ENCODE assay signal across 30 mouse cellular contexts in the genomic region with DNA sequence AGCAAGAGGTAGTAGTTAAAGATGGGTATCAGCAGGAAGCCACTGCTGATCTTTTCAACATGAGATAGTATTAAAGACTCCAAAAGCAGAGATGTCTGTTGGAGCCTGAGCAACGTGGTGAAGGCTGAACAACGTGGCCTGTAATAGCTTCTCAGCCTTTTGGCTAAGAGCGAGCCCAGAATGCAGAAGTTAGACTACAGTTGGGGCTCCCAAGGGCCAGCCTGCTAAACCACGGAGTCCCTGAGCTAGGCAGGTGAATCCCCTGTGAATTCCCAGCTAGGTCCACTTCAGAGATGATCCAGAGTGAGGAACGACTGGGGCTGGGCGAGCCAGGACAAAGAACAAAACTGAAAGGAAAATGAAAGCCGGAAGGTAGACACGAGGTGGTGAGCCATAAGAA. TPM values are rescaled to one million over a fixed set of nuclear protein-coding genes. Genes with fewer than 3 reads are reported as not detected.
DNase-seq lines count a peak whose midpoint lies in the region; ATAC-seq and TF ChIP-seq lines count a peak whose summit lies in the region.
"Had no signal": no experiment of that assay in that cellular context is flagged by ENCODE, and none has a peak within 500 bp of the region (broad histone marks: within the 10 kb centered on the region; RNA-seq: fewer than 3 reads in every experiment).

No protein-coding gene starts in this region.

- peak overlapping the region; percentile 64 for H3K27ac ChIP-seq in intestine, postnatal 0 days (ENCODE audit: low read depth, low read length)
- no peak overlapping the region for H3K27ac ChIP-seq in intestine, embryonic 15.5 days
- H3K27ac ChIP-seq in left cerebral cortex, adult 2 months, result no peak overlapping the region
- H3K27ac ChIP-seq: gastrocnemius, adult 2 months; hindbrain, embryonic 12.5 days; hindbrain, postnatal 0 days; limb, embryonic 13.5 days; stomach, embryonic 15.5 days had no signal

- ATAC-seq in intestine, postnatal 0 days, result peak; percentile 42; the same call in 1 of the 2 replicates
- ATAC-seq in intestine, embryonic 15.5 days, result no peak
- ATAC-seq in G1E (ENCODE audit: extremely low read depth, insufficient number of reproducible peaks, low FRiP score, poor library complexity, severe bottlenecking), result 0 out of 2 replicates have a peak, but pooled peaks have one; percentile 30
- peak; percentile 18 to 53; a peak in 3 of 4 replicates for ATAC-seq in hematopoietic stem cell, adult 5-6 weeks (replicated peaks in 1 of 2; ENCODE audit: insufficient read depth in 1 of 2, low FRiP score in 2 of 2, low TSS enrichment in 1 of 2, low read depth in 1 of 2, poor library complexity in 2 of 2, severe bottlenecking in 2 of 2)
- ATAC-seq: CD4-positive, CD25-positive, alpha-beta regulatory T cell, adult 4 months; forebrain, embryonic 16.5 days; hindbrain, postnatal 0 days; intestine, embryonic 16.5 days; Patski had no signal

- WGBS in intestine, postnatal 0 days, result 73% methylated on average over 8 of the region's 8 CpGs
- WGBS in intestine, embryonic 15.5 days, result 89% methylated on average over 8 of the region's 8 CpGs

- intact Hi-C loops in left cerebral cortex, adult 2 months (cut with DNase I), result no loop called here

- no peaks in the 10 kb centered on the region for H3K27me3 ChIP-seq in intestine, postnatal 0 days (replicated peaks; ENCODE audit: control insufficient read depth, insufficient read depth, low read length)
- H3K27me3 ChIP-seq in intestine, embryonic 15.5 days (replicated peaks), result no peaks in the 10 kb centered on the region
- H3K27me3 ChIP-seq in G1E (ENCODE audit: insufficient read depth, low read length), result no peaks in the 10 kb centered on the region
- H3K27me3 ChIP-seq in splenic B cell, adult 2 months (ENCODE audit: control insufficient read depth, insufficient read depth, low read length, poor library complexity, severe bottlenecking), result no peaks in the 10 kb centered on the region
- H3K27me3 ChIP-seq: hindbrain, embryonic 12.5 days; limb, embryonic 13.5 days; stomach, embryonic 15.5 days had no signal

- peaks cover 9% of the 10 kb centered on the region for H3K4me1 ChIP-seq in intestine, postnatal 0 days (replicated peaks; ENCODE audit: control insufficient read depth, insufficient read depth, low read length)
- peaks cover 4% of the 10 kb centered on the region for H3K4me1 ChIP-seq in intestine, embryonic 15.5 days (replicated peaks)
- peaks cover 57% of the 10 kb centered on the region for H3K4me1 ChIP-seq in G1E (ENCODE audit: insufficient read depth, low read depth, low read length)

- no peak for TF ChIP-seq CTCF in intestine, postnatal 0 days (IDR thresholded peaks at IDR 0.05; ENCODE audit: low read depth)
- no peak for TF ChIP-seq CTCF in G1E (IDR thresholded peaks at IDR 0.05; ENCODE audit: low read depth, low read length)
- TF ChIP-seq CTCF in left cerebral cortex, adult 2 months (IDR thresholded peaks at IDR 0.05), result no peak

- H3K36me3 ChIP-seq in intestine, postnatal 0 days (ENCODE audit: control insufficient read depth, insufficient read depth), result no peaks in the 10 kb centered on the region
- no peaks in the 10 kb centered on the region for H3K36me3 ChIP-seq in intestine, embryonic 15.5 days
- peaks cover 34% of the 10 kb centered on the region for H3K36me3 ChIP-seq in G1E (replicated peaks)
- H3K36me3 ChIP-seq in splenic B cell, adult 2 months (ENCODE audit: control insufficient read depth, insufficient read depth, low read length, poor library complexity, severe bottlenecking), result no peaks in the 10 kb centered on the region
- H3K36me3 ChIP-seq: hindbrain, embryonic 12.5 days; limb, embryonic 13.5 days; stomach, embryonic 15.5 days had no signal

- H3K9me3 ChIP-seq in intestine, postnatal 0 days (ENCODE audit: control insufficient read depth), result no peaks in the 10 kb centered on the region
- no peaks in the 10 kb centered on the region for H3K9me3 ChIP-seq in intestine, embryonic 15.5 days
- no peaks in the 10 kb centered on the region for H3K9me3 ChIP-seq in G1E (replicated peaks)
- H3K9me3 ChIP-seq: hindbrain, embryonic 12.5 days; limb, embryonic 13.5 days; stomach, embryonic 15.5 days had no signal

- no peak overlapping the region; the same call in 1 of the 2 replicates for H3K4me2 ChIP-seq in intestine, postnatal 0 days (replicated peaks; ENCODE audit: low read depth)
- H3K4me2 ChIP-seq in intestine, embryonic 15.5 days (replicated peaks), result no peak overlapping the region
- H3K4me2 ChIP-seq: hindbrain, embryonic 12.5 days; limb, embryonic 13.5 days; liver, embryonic 11.5 days; stomach, embryonic 15.5 days had no signal

- no peak overlapping the region for H3K4me3 ChIP-seq in intestine, postnatal 0 days (ENCODE audit: low read depth, low read length)
- H3K4me3 ChIP-seq in intestine, embryonic 15.5 days (replicated peaks), result no peak overlapping the region
- peak overlapping the region; percentile 33; the same call in 1 of the 2 replicates for H3K4me3 ChIP-seq in G1E (ENCODE audit: low read depth, low read length)
- no peak overlapping the region for H3K4me3 ChIP-seq in left cerebral cortex, adult 2 months
- H3K4me3 ChIP-seq: erythroblast, embryonic 14.5 days; gastrocnemius, adult 2 months; hindbrain, embryonic 12.5 days; limb, embryonic 13.5 days; stomach, embryonic 15.5 days had no signal

- peak; percentile 6 for DNase-seq in G1E (ENCODE audit: low spot score)
- peak; percentile 19 for DNase-seq in splenic B cell, adult 2 months (ENCODE audit: low read depth, low spot score)
- no peak for DNase-seq in left cerebral cortex, adult 2 months (ENCODE audit: extremely low spot score in 1 of 2, low spot score in 2 of 2)
- no peak for DNase-seq in yolk sac, embryonic 10.5 days (ENCODE audit: low spot score)
- DNase-seq: adrenal gland, postnatal 10 days; cerebellum, adult 11 months; cerebellum, adult 9-11 months; gastrocnemius, adult 2 months; gastrocnemius, postnatal 36 days; heart, postnatal 14 days; kidney, postnatal 14 days; lung, postnatal 4 days; midbrain, embryonic 14.5 days; right cerebral cortex, adult 18-20 months; right cerebral cortex, postnatal 4 days; thymus, adult 18-20 months; thymus, postnatal 36 days had no signal

- H3K9ac ChIP-seq in intestine, postnatal 0 days (ENCODE audit: low read depth, low read length), result no peak overlapping the region
- no peak overlapping the region for H3K9ac ChIP-seq in intestine, embryonic 15.5 days
- H3K9ac ChIP-seq: hindbrain, embryonic 12.5 days; limb, embryonic 13.5 days; stomach, embryonic 15.5 days had no signal

RNA-seq across cellular contexts. Expression of a gene that starts 26.4 kb away (rescaled TPM):
- polyA plus RNA-seq in intestine, postnatal 0 days (2015; fragmentation: Nextera tagmentation; extraction: Ambion mirVana), result 40.5 and 45.0 TPM in 2 replicates
- 44.5 and 50.0 TPM in 2 replicates for polyA plus RNA-seq in intestine, embryonic 15.5 days (2015; fragmentation: Nextera tagmentation; extraction: Ambion mirVana)
- total RNA-seq in G1E (2014; fragmentation: Nextera tagmentation) (44.8 and 68.7 TPM in 2 replicates), G1E (2017) (5.0 and 5.2 TPM in 2 replicates)
- 14.2 and 18.9 TPM in 2 replicates for polyA plus RNA-seq in G1E (2012)
- 5.4 TPM in 2 replicates for total RNA-seq in hematopoietic stem cell, adult 5-6 weeks (2017)
- 10 to 100 TPM; 26.8 to 32.2 TPM for total RNA-seq in left cerebral cortex, adult 2 months (2021)

Comparison
In these comparisons a context has a peak if more than half of its experiments do, and no peak if none do; other contexts are left out.
1. DNase-seq: peak in G1E (single experiment) and splenic B cell, adult 2 months (single experiment); none in left cerebral cortex, adult 2 months (0 of 2) and yolk sac, embryonic 10.5 days (single experiment).